Mouse (Mus musculus): Measurements from ENCODE around the gene Trim68. TPM values are rescaled to one million over a fixed set of nuclear protein-coding genes. Genes with fewer than 3 reads are reported as not detected.

The Trim68 gene
- 17.6 and 21.1 TPM in 2 replicates for polyA plus RNA-seq (2015; fragmentation: Nextera tagmentation; extraction: Ambion mirVana)

DNA sequence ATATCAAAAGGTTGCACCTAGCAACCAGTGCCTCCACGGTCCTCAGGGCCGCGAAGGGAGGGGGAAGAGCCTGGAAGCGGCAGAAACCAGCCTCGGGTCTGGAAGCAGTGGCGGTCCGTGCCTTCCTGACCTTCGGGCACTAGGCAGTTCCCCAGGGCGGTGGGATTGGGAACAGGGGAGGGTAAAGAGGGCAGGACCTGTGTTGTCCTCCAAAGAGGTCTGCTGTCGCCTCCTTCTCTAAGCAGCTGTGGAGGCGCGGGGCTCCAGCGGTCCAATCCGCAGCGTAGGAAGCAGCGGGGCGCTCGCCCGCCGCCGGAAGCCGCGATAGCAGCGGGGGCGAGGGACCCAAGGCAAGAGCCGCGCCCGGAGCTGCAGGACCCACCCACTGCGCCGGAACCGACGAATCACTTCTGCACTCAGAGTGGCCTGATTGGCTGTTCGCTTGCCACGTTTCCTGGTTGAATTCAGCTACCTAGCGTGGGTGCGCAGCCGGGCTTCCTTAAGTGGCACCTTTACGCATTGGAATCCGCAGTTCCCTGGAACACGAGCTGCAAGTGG, at the start of gene Trim68:
Trim68 (minus strand) TSS at position 384 of the 558 bp plus-strand sequence.

DNA sequence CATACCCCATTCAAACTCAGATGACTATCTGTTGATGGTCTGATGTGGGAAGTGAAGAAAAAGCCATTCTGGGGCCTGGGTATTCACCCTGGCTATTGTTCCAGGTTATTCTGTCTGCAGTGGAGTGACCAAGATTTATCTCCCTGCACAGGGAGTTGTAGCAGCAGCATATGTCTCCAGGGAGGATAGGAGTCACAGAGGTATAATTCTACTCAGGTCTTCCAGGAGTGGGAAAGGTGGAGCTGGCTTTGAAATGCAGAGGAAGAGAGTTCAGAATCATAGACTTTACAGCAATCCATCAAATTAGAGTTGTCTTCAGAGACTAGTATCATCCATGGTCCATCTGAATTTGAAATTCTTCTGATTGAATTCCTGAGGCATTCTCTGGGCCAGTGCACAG, 40.3 kb upstream of the Trim68 start, which contains the start of gene Olfr559:
Olfr559 (minus strand) TSS at position 101 of the 400 bp plus-strand sequence.

DNA sequence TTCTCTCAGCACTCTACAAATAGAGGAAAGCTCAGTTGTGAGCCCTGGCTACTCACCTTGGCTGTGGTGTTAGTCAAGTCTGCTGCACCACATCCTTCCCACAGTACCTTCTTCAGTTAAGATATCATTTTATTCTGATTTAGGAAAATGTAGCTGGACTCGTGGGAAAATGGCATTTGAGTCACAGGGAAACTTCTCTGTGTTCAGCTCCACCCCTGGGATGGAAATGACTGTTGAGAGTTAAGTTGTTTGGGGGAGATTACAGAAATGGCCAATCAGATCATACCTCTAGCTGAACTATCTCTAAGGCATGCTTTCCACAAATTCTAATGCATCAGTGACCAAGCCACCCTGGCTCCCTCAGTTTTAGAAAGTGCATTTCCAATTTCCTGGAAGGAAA, 31.8 kb upstream of the Trim68 start, which contains the start of gene Olfr33:
Olfr33 (minus strand) TSS at position 101 of the 400 bp plus-strand sequence.

DNA sequence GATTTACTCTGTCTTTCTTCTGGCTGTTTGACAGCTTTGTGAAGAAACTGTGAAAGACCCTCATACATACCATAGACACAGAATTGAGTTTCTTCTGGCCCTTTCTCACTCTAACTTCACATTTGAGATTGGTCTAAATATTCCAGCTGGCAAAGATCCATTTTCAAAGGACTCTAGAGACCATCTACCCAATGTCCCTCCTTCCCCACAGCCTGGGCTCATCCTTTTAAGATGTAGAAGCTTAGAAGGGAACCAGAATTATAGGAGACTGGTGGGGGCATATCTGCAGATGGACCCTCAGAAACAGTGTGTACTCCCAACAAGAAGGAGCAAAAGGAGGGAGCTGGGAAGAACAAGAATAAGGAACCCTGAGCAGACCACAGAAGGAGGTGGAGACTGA, 14.8 kb upstream of the Trim68 start, which contains the start of gene Olfr558:
Olfr558 (plus strand) TSS at position 301 of the 400 bp plus-strand sequence.

DNA sequence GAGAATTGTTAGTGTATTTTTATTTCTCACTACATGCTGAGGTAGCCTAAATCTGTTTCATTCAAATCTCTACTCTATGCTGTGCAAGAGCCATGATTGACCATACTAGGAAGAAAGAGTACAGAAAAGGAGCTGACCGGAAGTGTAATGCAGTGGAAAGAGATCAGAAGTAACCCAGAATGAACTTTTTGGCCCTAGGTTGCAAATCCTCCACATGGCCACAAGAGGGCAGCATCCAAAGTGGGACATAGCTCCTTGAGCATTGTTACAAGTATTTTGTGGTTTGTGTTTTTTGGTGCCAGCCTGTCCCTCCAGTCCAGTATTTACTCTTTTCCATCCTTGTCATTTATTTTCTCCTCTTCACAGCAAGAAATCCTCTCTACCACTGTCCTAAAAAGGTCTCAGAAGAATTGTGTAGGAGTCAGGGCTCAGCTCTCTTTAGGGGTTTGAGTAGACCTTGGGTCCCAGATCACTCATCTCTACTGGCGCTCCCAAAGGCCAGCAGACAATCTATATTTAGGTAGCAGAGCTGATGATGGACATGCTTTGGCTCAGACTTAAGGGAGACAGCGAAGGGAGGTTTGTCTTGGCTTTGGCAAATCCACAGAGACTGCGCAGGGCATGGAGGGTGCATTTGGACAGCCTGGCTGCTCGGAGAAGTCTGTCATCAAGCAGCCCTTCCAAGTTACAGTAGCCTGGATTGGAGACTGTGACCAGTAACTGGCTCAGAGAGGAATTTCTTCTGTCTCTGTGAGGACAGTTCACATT, 8.4 kb upstream of the Trim68 start, which contains the start of gene Olfr557:
Olfr557 (plus strand) TSS at position 553 of the 768 bp plus-strand sequence.

DNA sequence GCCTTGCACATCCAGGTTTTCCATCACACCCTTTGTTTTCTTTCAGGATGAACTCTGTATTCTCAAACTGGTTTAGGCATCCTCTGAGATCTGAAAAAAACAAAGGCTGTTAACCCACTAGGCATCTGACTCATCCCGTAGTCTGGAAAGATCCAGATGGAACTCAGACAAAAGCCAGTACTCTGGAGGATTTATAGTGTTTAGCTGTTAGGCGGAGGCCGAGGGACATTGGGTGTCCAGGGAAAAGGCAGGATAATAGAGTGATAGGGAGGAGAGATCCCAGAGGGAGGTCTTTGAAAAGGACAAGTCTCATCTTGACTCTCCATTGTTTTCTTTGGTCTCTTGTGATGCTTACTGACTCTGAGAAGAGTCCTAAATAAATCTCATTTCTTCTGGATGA, 22.5 kb downstream of the Trim68 start, which contains the start of gene Olfr556:
Olfr556 (plus strand) TSS at position 301 of the 400 bp plus-strand sequence.

DNA sequence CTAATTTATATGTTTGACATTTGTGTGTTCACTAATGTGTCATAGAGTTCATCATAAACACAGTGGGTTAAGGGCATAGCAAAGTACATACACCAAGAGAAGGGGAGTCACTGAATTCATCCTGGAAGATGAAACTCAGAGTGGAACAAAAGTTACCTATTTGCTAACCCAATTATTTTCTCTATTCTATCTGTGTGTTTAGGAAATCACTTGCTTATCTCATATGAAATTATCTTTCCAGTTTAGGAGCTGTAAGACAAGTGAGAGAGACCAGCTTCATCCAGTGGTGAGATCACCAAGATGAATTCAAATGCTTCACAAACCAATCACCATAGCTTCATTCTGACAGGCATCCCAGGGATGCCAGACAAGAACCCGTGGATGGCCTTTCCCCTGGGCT, 28.6 kb downstream of the Trim68 start, which contains the start of gene Olfr555:
Olfr555 (plus strand) TSS at position 301 of the 400 bp plus-strand sequence.

DNA sequence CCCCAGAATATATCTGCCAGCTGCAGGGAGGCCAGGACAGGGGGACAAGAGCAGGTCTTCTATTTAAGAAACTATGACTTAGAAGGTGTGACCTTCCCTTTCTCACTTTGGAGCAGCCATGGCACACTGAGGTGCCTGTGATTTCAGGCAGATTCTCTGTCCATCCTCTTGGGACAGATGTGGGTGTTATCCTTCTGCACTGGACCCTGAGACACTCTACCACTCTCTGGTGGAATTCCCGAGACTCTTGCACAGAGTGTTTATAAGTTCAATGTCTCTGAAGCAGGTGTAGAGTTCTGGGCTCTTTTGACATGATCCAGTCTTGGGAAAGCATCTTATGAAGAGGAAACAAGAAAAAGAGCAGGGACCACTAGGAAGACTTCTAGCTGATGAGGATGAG, 49.0 kb downstream of the Trim68 start, which contains the start of gene Olfr554:
Olfr554 (plus strand) TSS at position 301 of the 400 bp plus-strand sequence.

Other genes with a start within 250 kb of the Trim68 start
- 45.5 and 58.6 TPM in 2 replicates for gene Rrm1, start 245.6 kb downstream of the Trim68 start, polyA plus RNA-seq (2015; fragmentation: Nextera tagmentation; extraction: Ambion mirVana)
- gene Olfr543, start 205.6 kb downstream of the Trim68 start, polyA plus RNA-seq (2015; fragmentation: Nextera tagmentation; extraction: Ambion mirVana): 0.15 and 0.28 TPM in 2 replicates
- gene Olfr544, start 199.0 kb downstream of the Trim68 start, polyA plus RNA-seq (2015; fragmentation: Nextera tagmentation; extraction: Ambion mirVana): 0.05 TPM in 2 replicates
- gene Olfr545, start 187.8 kb downstream of the Trim68 start, polyA plus RNA-seq (2015; fragmentation: Nextera tagmentation; extraction: Ambion mirVana): not detected in 2 replicates
- gene Olfr547, start 152.6 kb downstream of the Trim68 start, polyA plus RNA-seq (2015; fragmentation: Nextera tagmentation; extraction: Ambion mirVana): not detected in 2 replicates
- gene Olfr548-ps1, start 146.4 kb downstream of the Trim68 start, polyA plus RNA-seq (2015; fragmentation: Nextera tagmentation; extraction: Ambion mirVana): not detected in 2 replicates
- not detected in 2 replicates for gene Olfr549, start 137.5 kb downstream of the Trim68 start, polyA plus RNA-seq (2015; fragmentation: Nextera tagmentation; extraction: Ambion mirVana)
- gene Trim21, start 121.8 kb downstream of the Trim68 start, polyA plus RNA-seq (2015; fragmentation: Nextera tagmentation; extraction: Ambion mirVana): 0.45 and 0.80 TPM in 2 replicates
- not detected in 2 replicates for gene Olfr550, start 115.9 kb downstream of the Trim68 start, polyA plus RNA-seq (2015; fragmentation: Nextera tagmentation; extraction: Ambion mirVana)
- gene Olfr551, start 95.4 kb downstream of the Trim68 start, polyA plus RNA-seq (2015; fragmentation: Nextera tagmentation; extraction: Ambion mirVana): not detected in 2 replicates
- gene Olfr552, start 89.6 kb downstream of the Trim68 start, polyA plus RNA-seq (2015; fragmentation: Nextera tagmentation; extraction: Ambion mirVana): not detected in 2 replicates
- gene Olfr553, start 69.1 kb downstream of the Trim68 start, polyA plus RNA-seq (2015; fragmentation: Nextera tagmentation; extraction: Ambion mirVana): not detected in 2 replicates
- gene Olfr554, start 48.9 kb downstream of the Trim68 start, polyA plus RNA-seq (2015; fragmentation: Nextera tagmentation; extraction: Ambion mirVana): not detected in 2 replicates
- not detected in 2 replicates for gene Olfr555, start 28.5 kb downstream of the Trim68 start, polyA plus RNA-seq (2015; fragmentation: Nextera tagmentation; extraction: Ambion mirVana)
- gene Olfr556, start 22.4 kb downstream of the Trim68 start, polyA plus RNA-seq (2015; fragmentation: Nextera tagmentation; extraction: Ambion mirVana): not detected in 2 replicates
- not detected in 2 replicates for gene Olfr557, start 8.6 kb upstream of the Trim68 start, polyA plus RNA-seq (2015; fragmentation: Nextera tagmentation; extraction: Ambion mirVana)
- 0.28 and 0.49 TPM in 2 replicates for gene Olfr558, start 14.9 kb upstream of the Trim68 start, polyA plus RNA-seq (2015; fragmentation: Nextera tagmentation; extraction: Ambion mirVana)
- not detected in 2 replicates for gene Olfr33, start 31.7 kb upstream of the Trim68 start, polyA plus RNA-seq (2015; fragmentation: Nextera tagmentation; extraction: Ambion mirVana)
- gene Olfr559, start 40.2 kb upstream of the Trim68 start, polyA plus RNA-seq (2015; fragmentation: Nextera tagmentation; extraction: Ambion mirVana): not detected in 2 replicates
- gene Olfr560, start 72.0 kb upstream of the Trim68 start, polyA plus RNA-seq (2015; fragmentation: Nextera tagmentation; extraction: Ambion mirVana): 0.11 TPM in 1 of 2 replicates, not detected in the other
- 5.3 and 6.3 TPM in 2 replicates for gene Olfr78, start 72.1 kb upstream of the Trim68 start, polyA plus RNA-seq (2015; fragmentation: Nextera tagmentation; extraction: Ambion mirVana)
- gene Olfr561, start 83.9 kb upstream of the Trim68 start, polyA plus RNA-seq (2015; fragmentation: Nextera tagmentation; extraction: Ambion mirVana): not detected in 2 replicates
- not detected in 2 replicates for gene Olfr564, start 116.2 kb upstream of the Trim68 start, polyA plus RNA-seq (2015; fragmentation: Nextera tagmentation; extraction: Ambion mirVana)
- gene Olfr566, start 171.4 kb upstream of the Trim68 start, polyA plus RNA-seq (2015; fragmentation: Nextera tagmentation; extraction: Ambion mirVana): not detected in 2 replicates
- not detected in 2 replicates for gene Olfr568, start 189.8 kb upstream of the Trim68 start, polyA plus RNA-seq (2015; fragmentation: Nextera tagmentation; extraction: Ambion mirVana)
- gene Olfr569, start 203.6 kb upstream of the Trim68 start, polyA plus RNA-seq (2015; fragmentation: Nextera tagmentation; extraction: Ambion mirVana): not detected in 2 replicates
- not detected in 2 replicates for gene Olfr570, start 207.2 kb upstream of the Trim68 start, polyA plus RNA-seq (2015; fragmentation: Nextera tagmentation; extraction: Ambion mirVana)
- gene Olfr571, start 230.2 kb upstream of the Trim68 start, polyA plus RNA-seq (2015; fragmentation: Nextera tagmentation; extraction: Ambion mirVana): not detected in 2 replicates
- gene Olfr572, start 237.1 kb upstream of the Trim68 start, polyA plus RNA-seq (2015; fragmentation: Nextera tagmentation; extraction: Ambion mirVana): not detected in 2 replicates